Mouse (Mus musculus): ENCODE data around the gene Mllt11. TPM values are rescaled to one million over a fixed set of nuclear protein-coding genes. Genes with fewer than 3 reads are reported as not detected.

Gene Mllt11
- polyA plus RNA-seq, 1 experiment: 33.0 TPM

DNA sequence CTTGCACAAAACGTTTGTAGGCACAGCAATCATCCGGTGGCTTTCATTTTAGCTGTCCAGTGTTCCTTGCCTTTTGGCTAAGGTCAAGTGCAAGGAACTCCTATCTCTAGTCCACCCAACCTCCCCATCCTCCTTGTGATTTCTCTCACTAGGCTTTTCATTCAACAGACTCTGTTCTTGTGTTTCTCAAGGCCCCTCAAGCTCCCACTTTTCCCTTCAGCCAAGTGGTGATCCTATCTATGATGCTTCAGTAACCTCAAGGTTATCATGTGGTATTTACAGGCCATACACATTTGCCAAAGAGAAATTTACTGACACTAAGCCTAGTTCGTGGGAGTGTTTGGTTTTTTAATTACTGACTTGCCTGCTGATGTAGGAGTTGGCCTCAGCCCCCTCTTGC is 52.1 kb downstream of the Mllt11 start:
- no peak overlapping the region for H3K4me3 ChIP-seq (ENCODE audit: insufficient read depth, low read length)
- TF ChIP-seq CTCF (IDR thresholded peaks at IDR 0.05; ENCODE audit: borderline replicate concordance, insufficient read depth, low read length): no peak
- peaks cover 6% of the 10 kb centered on the region; the same call in 1 of the 2 replicates for H3K4me1 ChIP-seq (ENCODE audit: control insufficient read depth, insufficient read depth, low read length)
- H3K27ac ChIP-seq (ENCODE audit: insufficient read depth, low read length): no peak overlapping the region

- no peak overlapping the region for H3K27ac ChIP-seq (ENCODE audit: insufficient read depth, low read length)
- TF ChIP-seq CTCF (IDR thresholded peaks at IDR 0.05; ENCODE audit: borderline replicate concordance, insufficient read depth, low read length) (no peak), POLR2A (IDR thresholded peaks at IDR 0.05; ENCODE audit: low read depth, low read length) (no peak)
- no peak overlapping the region for H3K4me3 ChIP-seq (ENCODE audit: insufficient read depth, low read length)
- H3K4me1 ChIP-seq (ENCODE audit: control insufficient read depth, insufficient read depth, low read length): peaks cover 6% of the 10 kb centered on the region; the same call in 1 of the 2 replicates
These were observed 53.0 kb downstream of the Mllt11 start for GRCm38 (mm10) chr3:95178948-95179347.

DNA sequence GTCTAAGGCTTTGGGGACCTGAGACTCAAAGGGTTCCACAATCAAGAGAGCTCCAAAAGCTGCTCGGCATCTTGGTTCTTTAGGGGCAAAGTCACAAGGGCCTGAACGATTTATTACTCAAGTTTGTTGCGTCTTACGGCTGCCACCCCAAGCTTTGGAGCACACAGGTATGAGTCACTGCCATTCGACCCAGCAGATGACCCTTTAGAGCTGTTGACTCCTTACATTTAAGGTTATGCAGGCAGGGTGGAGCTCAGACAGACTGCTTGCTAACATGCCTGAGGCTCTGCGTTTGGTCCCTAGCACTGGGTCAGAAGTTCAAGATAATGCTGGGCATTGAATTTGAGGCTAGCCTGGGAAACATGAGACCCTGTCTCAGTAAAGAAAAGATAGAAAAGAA is 54.4 kb downstream of the Mllt11 start:
- no peak overlapping the region for H3K4me3 ChIP-seq (ENCODE audit: insufficient read depth, low read length)
- no peak for TF ChIP-seq CTCF (IDR thresholded peaks at IDR 0.05; ENCODE audit: borderline replicate concordance, insufficient read depth, low read length)
- no peak for TF ChIP-seq POLR2A (IDR thresholded peaks at IDR 0.05; ENCODE audit: low read depth, low read length)
- peaks cover 6% of the 10 kb centered on the region; the same call in 1 of the 2 replicates for H3K4me1 ChIP-seq (ENCODE audit: control insufficient read depth, insufficient read depth, low read length)
- no peak overlapping the region for H3K27ac ChIP-seq (ENCODE audit: insufficient read depth, low read length)

- Histone ChIP-seq H3K4me1 (ENCODE audit: control insufficient read depth, insufficient read depth, low read length) (peaks cover 6% of the 10 kb centered on the region; the same call in 1 of the 2 replicates), H3K27ac (ENCODE audit: insufficient read depth, low read length) (no peak overlapping the region), H3K4me3 (ENCODE audit: insufficient read depth, low read length) (no peak overlapping the region)
- no peak for TF ChIP-seq POLR2A (IDR thresholded peaks at IDR 0.05; ENCODE audit: low read depth, low read length)
- no peak for TF ChIP-seq CTCF (IDR thresholded peaks at IDR 0.05; ENCODE audit: borderline replicate concordance, insufficient read depth, low read length)
These were observed 55.5 kb downstream of the Mllt11 start for GRCm38 (mm10) chr3:95176500-95176899.

- Histone ChIP-seq H3K27ac (ENCODE audit: insufficient read depth, low read length) (no peak overlapping the region), H3K4me3 (ENCODE audit: insufficient read depth, low read length) (no peak overlapping the region), H3K4me1 (ENCODE audit: control insufficient read depth, insufficient read depth, low read length) (peaks cover 6% of the 10 kb centered on the region; the same call in 1 of the 2 replicates)
- TF ChIP-seq CTCF (IDR thresholded peaks at IDR 0.05; ENCODE audit: borderline replicate concordance, insufficient read depth, low read length) (peak; percentile 66; the same call in 1 of the 2 replicates), POLR2A (IDR thresholded peaks at IDR 0.05; ENCODE audit: low read depth, low read length) (no peak)
These were observed 57.9 kb downstream of the Mllt11 start for GRCm38 (mm10) chr3:95174011-95174592.

DNA sequence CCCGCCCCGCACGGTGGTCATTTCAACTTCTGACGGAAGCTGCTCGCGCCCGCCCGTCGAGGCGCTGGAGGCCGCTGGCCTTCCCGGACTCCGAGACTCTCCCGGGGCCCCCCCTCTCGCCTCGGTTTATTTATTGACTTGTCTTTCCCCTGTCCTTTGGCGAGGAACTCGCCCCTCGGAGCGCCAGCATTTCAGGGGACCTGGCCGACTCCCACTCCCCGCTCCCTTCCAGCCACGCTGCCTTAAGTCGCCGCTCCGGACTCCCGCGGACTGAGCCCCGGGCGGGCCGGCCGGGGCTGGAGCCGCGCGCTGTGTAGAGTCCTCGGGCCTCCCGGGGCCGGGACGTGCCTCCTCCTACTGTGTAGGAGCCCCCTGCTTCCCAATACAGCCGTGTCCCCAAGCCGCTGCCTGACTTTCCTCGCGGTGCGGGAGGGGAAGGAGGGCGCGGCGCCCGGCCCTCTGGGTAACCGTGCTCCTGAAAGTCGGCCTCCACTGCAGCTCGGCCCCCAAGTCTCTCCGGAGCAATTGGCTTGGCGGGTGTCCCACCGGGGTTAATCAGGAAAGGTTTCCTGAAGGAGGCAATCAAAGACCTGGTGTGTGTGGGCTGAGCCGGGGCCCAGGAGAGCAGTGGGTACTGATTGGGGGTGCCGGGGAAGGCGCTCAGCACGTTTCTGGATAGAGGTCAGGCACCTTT is 58.6 kb downstream of the Mllt11 start:
- Histone ChIP-seq H3K4me1 (ENCODE audit: control insufficient read depth, insufficient read depth, low read length) (peaks cover 6% of the 10 kb centered on the region; the same call in 1 of the 2 replicates), H3K4me3 (ENCODE audit: insufficient read depth, low read length) (no peak overlapping the region), H3K27ac (ENCODE audit: insufficient read depth, low read length) (no peak overlapping the region)
- TF ChIP-seq POLR2A (IDR thresholded peaks at IDR 0.05; ENCODE audit: low read depth, low read length) (no peak), CTCF (IDR thresholded peaks at IDR 0.05; ENCODE audit: borderline replicate concordance, insufficient read depth, low read length) (no peak)

DNA sequence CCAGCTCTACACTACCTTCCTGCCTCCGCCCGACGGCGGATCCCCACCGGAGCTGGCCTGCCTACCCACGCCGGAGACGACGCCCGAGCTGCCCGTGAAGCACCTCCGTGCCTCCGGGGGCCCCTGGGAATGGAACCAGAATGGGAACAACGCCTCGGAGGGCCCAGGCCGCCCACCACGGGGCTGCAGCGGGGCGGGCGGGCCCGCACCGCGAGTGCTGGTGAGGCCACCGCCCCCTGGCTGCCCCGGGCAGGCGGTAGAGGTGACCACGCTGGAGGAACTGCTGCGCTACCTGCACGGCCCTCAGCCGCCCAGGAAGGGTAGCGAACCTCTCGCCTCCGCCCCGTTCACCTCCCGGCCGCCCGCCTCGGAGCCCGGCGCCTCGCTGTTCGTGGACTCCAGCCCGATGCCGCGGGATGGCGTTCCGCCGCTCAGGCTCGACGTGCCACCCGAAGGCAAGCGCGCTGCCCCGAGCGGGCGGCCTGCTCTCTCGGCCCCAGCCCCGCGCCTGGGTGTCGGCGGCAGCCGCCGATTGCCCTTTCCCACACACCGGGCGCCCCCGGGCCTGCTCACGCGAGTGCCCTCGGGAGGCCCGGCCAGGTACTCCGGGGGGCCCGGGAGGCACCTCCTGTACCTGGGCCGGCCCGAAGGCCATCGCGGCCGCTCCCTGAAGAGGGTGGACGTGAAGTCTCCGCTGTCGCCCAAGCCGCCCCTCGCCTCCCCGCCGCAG is 59.3 kb downstream of the Mllt11 start:
- H3K4me3 ChIP-seq (ENCODE audit: insufficient read depth, low read length): no peak overlapping the region
- TF ChIP-seq POLR2A (IDR thresholded peaks at IDR 0.05; ENCODE audit: low read depth, low read length) (no peak), CTCF (IDR thresholded peaks at IDR 0.05; ENCODE audit: borderline replicate concordance, insufficient read depth, low read length) (no peak)
- H3K4me1 ChIP-seq (ENCODE audit: control insufficient read depth, insufficient read depth, low read length): peaks cover 5% of the 10 kb centered on the region; the same call in 1 of the 2 replicates
- no peak overlapping the region for H3K27ac ChIP-seq (ENCODE audit: insufficient read depth, low read length)

DNA sequence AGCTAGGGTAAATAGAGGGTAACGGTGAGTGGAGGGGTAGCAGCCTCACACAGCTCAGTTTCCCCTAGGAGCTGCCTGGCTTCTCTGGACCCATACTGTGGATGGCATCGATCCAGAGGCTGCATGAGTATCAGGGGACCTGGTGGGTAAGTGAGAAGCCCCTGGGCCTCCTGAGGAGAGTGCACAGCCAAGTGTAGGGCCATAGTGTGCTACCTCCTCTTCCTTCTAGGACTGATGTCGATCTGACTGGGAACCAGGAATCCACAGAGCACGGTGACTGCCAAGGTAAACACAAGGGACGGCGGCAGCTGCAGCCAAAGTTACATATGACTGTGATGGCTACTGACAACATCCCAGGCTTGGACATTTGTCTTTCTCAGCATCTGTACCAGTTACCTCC is 60.9 kb downstream of the Mllt11 start:
- H3K27ac ChIP-seq (ENCODE audit: insufficient read depth, low read length): no peak overlapping the region
- no peak overlapping the region for H3K4me3 ChIP-seq (ENCODE audit: insufficient read depth, low read length)
- TF ChIP-seq CTCF (IDR thresholded peaks at IDR 0.05; ENCODE audit: borderline replicate concordance, insufficient read depth, low read length) (no peak), POLR2A (IDR thresholded peaks at IDR 0.05; ENCODE audit: low read depth, low read length) (no peak)
- H3K4me1 ChIP-seq (ENCODE audit: control insufficient read depth, insufficient read depth, low read length): no peaks in the 10 kb centered on the region

- no peak for TF ChIP-seq CTCF (IDR thresholded peaks at IDR 0.05; ENCODE audit: borderline replicate concordance, insufficient read depth, low read length)
- no peak for TF ChIP-seq POLR2A (IDR thresholded peaks at IDR 0.05; ENCODE audit: low read depth, low read length)
- Histone ChIP-seq H3K4me1 (ENCODE audit: control insufficient read depth, insufficient read depth, low read length) (no peaks in the 10 kb centered on the region), H3K27ac (ENCODE audit: insufficient read depth, low read length) (no peak overlapping the region), H3K4me3 (ENCODE audit: insufficient read depth, low read length) (no peak overlapping the region)
These were observed 62.0 kb downstream of the Mllt11 start for GRCm38 (mm10) chr3:95169996-95170395.

Other genes starting within 250 kb of the Mllt11 start
- gene Zfp687, start 216.7 kb downstream of the Mllt11 start, polyA plus RNA-seq (2011; ENCODE audit: insufficient read length, low read depth, missing spikeins): 18.4 and 20.2 TPM in 2 replicates
- 234 and 248 TPM in 2 replicates for gene Psmd4, start 189.6 kb downstream of the Mllt11 start, polyA plus RNA-seq (2011; ENCODE audit: insufficient read length, low read depth, missing spikeins)
- 73.5 and 78.1 TPM in 2 replicates for gene Pip5k1a, start 125.2 kb downstream of the Mllt11 start, polyA plus RNA-seq (2011; ENCODE audit: insufficient read length, low read depth, missing spikeins)
- 37.2 and 40.4 TPM in 2 replicates for gene Vps72, start 121.1 kb downstream of the Mllt11 start, polyA plus RNA-seq (2011; ENCODE audit: insufficient read length, low read depth, missing spikeins)
- gene Tmod4, start 107.7 kb downstream of the Mllt11 start, polyA plus RNA-seq (2011; ENCODE audit: insufficient read length, low read depth, missing spikeins): not detected in 2 replicates
- 43.5 and 51.5 TPM in 2 replicates for gene Scnm1, start 98.2 kb downstream of the Mllt11 start, polyA plus RNA-seq (2011; ENCODE audit: insufficient read length, low read depth, missing spikeins)
- gene Lysmd1, start 98.1 kb downstream of the Mllt11 start, polyA plus RNA-seq (2011; ENCODE audit: insufficient read length, low read depth, missing spikeins): 5.4 and 5.6 TPM in 2 replicates
- 0.47 TPM in 1 of 2 replicates, not detected in the other for gene Tnfaip8l2, start 89.8 kb downstream of the Mllt11 start, polyA plus RNA-seq (2011; ENCODE audit: insufficient read length, low read depth, missing spikeins)
- gene Sema6c, start 71.7 kb downstream of the Mllt11 start, polyA plus RNA-seq (2011; ENCODE audit: insufficient read length, low read depth, missing spikeins): 5.9 and 8.6 TPM in 2 replicates
- 16.1 and 22.7 TPM in 2 replicates for gene Gabpb2, start 14.3 kb downstream of the Mllt11 start, polyA plus RNA-seq (2011; ENCODE audit: insufficient read length, low read depth, missing spikeins)
- gene Cdc42se1, start 3.4 kb downstream of the Mllt11 start, polyA plus RNA-seq (2011; ENCODE audit: insufficient read length, low read depth, missing spikeins): 65.4 and 67.4 TPM in 2 replicates
- not detected in 2 replicates for gene Gm128, start 9.4 kb upstream of the Mllt11 start, polyA plus RNA-seq (2011; ENCODE audit: insufficient read length, low read depth, missing spikeins)
- gene Bnipl, start 19.0 kb upstream of the Mllt11 start, polyA plus RNA-seq (2011; ENCODE audit: insufficient read length, low read depth, missing spikeins): not detected in 2 replicates
- 25.5 and 26.9 TPM in 2 replicates for gene Mindy1, start 49.2 kb upstream of the Mllt11 start, polyA plus RNA-seq (2011; ENCODE audit: insufficient read length, low read depth, missing spikeins)
- 22.2 and 22.9 TPM in 2 replicates for gene Prune1, start 49.9 kb upstream of the Mllt11 start, polyA plus RNA-seq (2011; ENCODE audit: insufficient read length, low read depth, missing spikeins)
- 0.79 and 1.2 TPM in 2 replicates for gene Anxa9, start 75.0 kb upstream of the Mllt11 start, polyA plus RNA-seq (2011; ENCODE audit: insufficient read length, low read depth, missing spikeins)
- 159 and 178 TPM in 2 replicates for gene Cers2, start 82.6 kb upstream of the Mllt11 start, polyA plus RNA-seq (2011; ENCODE audit: insufficient read length, low read depth, missing spikeins)
- 28.6 and 34.3 TPM in 2 replicates for gene Setdb1, start 125.0 kb upstream of the Mllt11 start, polyA plus RNA-seq (2011; ENCODE audit: insufficient read length, low read depth, missing spikeins)
- gene 4930558C23Rik, start 170.7 kb upstream of the Mllt11 start, polyA plus RNA-seq (2011; ENCODE audit: insufficient read length, low read depth, missing spikeins): not detected in 2 replicates
- gene Arnt, start 202.2 kb upstream of the Mllt11 start, polyA plus RNA-seq (2011; ENCODE audit: insufficient read length, low read depth, missing spikeins): 56.8 and 72.1 TPM in 2 replicates